Mouse (Mus musculus) layer of hippocampus, adult 18-20 months (tissue): ENCODE results near the gene Tex44. TPM values are rescaled to one million over a fixed set of nuclear protein-coding genes. Genes with fewer than 3 reads are reported as not detected.
"Not testable (repeated sequence)": the region's sequence is repeated elsewhere in the genome, so short reads cannot be mapped to it uniquely, and the experiment has no call there.

Experiments used
- DNase-seq, 2 experiments: peaks; one replicate each; pipeline ENCODE4 v3.0.0; 2022; ENCODE audit warnings: low spot score in 2 of 2
- total RNA-seq, 2 experiments: library from RNA; stranded (reverse); gene quantifications; 2 replicates each; pipeline ENCODE4 v1.2.3; 2021

The Tex44 gene
- total RNA-seq, 2 experiments from 2014 or later: not detected

GRCm38 (mm10) chr1:86443386-86444172 is 17.4 kb downstream of the Tex44 start:
- DNase-seq: no peak

DNA sequence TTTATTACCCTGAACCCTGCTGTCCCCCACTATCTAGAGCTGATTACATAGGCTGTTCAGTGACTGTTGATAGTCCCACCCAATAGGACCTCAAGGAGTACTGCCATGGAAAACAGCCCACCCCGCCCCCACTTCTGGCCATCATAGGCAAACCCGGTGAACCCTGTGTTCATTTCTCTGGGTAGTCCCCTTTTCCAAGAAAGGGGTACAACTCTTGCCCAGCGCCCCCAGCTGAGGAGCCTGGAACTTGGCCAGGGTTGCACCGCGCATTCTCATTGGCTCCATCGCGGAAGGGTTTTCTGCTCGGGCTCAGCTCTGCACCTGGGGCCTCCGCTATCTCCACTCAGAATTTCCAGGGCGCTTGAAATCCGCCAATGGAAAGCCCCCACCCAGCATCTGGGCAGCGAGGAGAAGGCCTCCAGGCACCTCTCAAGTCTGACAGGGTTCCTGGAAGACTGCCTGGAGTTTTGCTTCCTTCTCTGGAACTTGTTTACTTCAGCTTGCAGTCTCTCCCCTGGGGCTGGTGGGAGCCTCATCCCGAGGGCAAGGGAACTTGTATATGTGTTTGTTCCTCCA is 21.6 kb downstream of the Tex44 start:
- DNase-seq: no peak

DNA sequence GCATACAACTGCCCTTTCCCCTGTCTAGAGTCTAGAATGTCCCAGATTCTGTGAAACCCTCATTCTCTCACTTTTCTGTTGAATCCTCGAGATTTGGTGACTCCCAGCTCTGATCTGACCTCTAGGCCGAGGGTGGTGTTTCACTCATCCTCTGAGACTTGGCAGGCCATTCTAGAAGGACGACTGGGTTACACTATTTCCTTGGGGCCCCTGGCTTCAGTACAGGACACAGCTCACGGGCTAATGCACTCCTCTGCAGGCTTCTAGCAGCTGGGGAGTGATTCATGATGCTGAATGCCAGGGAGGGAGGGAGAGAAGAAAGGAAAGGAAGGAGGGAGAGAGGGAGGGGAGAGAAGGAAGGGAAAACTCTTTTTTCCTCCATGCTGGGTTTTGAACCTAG is 22.1 kb downstream of the Tex44 start:
- no peak for DNase-seq

GRCm38 (mm10) chr1:86449966-86450365 is 23.8 kb downstream of the Tex44 start:
- DNase-seq: no peak

GRCm38 (mm10) chr1:86452713-86453112 is 26.6 kb downstream of the Tex44 start:
- DNase-seq: no peak

- no peak for DNase-seq
Observed at GRCm38 (mm10) chr1:86456892-86457581, 30.9 kb downstream of the Tex44 start.

- DNase-seq: no peak
Observed at GRCm38 (mm10) chr1:86459371-86459770, 33.2 kb downstream of the Tex44 start.

DNA sequence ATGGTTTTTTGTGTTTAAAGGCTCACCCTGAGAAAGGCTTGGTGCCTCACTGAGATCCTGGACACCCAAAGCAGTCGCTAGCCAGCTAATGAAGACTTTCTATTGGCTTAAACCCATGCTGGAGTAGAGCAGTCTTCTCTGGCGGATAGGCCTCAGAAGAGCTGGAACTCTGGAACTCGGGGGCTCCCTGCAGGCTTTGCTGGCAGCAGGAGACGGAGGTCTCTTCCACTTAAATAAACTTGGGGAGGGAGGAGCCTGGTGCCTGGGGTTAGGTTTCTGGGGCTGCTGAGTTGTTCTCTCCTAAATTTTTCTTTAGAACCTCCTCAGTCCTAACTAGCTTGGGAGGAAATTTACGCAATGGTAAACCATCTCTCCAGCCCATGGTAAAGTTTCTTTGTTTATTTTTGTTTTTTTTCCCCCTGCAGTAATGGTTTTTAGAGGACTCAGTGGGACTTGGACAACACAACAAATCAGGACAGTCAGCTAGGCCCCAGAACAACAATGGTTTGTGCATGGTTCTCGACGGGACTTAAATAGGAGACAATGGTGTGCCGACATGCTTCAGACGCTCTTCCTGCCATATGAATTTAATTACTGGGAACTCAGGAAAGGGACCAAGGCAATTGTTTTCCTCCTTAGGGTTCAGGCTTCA is 38.2 kb downstream of the Tex44 start:
- DNase-seq: no peak

DNA sequence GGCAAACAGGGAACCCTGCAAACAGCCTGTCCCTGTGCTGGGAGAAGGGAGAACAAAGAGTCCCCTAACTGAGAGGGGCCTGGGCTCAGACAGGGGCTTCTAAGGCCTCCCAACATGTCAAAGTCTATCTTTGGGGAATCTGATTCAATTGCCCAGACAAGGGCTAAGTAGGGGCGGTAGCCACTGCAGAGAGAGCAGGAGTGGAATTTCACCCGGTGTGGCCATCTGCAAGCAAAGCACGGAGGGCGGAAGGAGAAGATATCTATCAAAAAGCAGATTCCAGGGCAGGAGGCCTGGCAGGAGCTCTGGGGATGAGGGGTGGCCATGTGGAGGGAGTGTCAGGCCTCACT is 38.7 kb downstream of the Tex44 start:
- no peak for DNase-seq

DNA sequence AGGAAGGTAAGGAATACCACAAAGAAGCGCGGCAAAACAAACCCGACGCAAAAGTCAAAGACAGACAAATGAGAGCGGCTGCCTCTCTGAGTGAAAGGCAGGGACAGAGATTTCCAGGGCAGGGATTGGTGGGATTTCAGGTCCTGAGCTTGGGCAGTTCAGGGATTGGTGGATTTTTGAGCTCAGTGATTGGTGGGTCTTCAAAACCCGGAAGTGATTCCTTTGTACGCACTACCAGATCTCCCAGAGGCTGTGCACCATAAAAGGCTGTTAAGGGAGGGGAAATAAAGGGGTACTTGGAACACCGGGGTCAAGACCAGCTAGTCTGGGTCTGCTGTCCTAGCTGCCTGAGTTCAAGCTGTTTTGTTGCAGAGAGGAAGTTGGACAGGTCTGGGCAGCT is 41.3 kb downstream of the Tex44 start:
- no peak for DNase-seq

DNA sequence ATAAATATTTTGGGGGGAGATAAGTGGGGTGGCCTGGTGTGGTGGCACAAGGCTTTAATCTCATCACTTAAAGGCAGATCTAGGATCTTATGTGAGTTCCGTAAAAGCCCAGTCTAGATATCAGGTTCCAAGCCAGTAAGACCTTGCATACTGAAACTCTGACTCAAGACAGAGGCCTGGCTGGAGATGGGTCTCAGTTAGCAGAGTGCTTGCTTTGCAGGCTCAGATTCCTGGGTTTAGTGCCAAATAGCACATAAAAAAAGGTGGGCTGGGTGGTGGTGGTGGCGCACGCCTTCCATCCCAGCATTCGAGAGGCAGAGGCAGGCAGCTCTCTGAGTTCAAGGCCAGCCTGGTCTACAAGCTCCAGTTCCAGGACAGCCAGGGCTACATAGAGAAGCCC is 43.7 kb downstream of the Tex44 start:
- no peak for DNase-seq

- DNase-seq: peak; percentile 50 to 71
Observed at GRCm38 (mm10) chr1:86470519-86471181, 44.5 kb downstream of the Tex44 start.

DNA sequence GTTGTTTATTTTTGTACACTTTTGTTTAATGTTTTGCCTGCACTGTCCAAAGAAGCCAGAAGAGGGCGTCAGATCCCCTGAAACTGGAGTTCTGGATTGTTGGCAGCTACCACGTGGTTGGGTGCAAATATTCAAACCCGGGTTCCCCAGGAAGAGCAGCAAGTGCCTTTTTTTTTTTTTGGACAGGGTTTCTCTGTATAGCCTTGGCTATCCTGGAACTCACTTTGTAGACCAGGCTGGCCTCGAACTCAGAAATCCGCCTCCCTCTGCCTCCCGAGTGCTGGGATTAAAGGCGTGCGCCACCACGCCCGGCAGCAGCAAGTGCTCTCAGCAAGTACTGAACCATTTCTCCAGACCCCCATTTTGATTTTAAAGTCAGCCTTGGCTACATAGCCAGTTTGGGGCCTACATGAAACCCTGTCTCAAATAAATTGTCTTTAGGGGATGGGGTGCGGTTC is 45.4 kb downstream of the Tex44 start:
- DNase-seq: not testable (repeated sequence)

- no peak for DNase-seq
Observed at GRCm38 (mm10) chr1:86472197-86472952, 46.2 kb downstream of the Tex44 start.

DNA sequence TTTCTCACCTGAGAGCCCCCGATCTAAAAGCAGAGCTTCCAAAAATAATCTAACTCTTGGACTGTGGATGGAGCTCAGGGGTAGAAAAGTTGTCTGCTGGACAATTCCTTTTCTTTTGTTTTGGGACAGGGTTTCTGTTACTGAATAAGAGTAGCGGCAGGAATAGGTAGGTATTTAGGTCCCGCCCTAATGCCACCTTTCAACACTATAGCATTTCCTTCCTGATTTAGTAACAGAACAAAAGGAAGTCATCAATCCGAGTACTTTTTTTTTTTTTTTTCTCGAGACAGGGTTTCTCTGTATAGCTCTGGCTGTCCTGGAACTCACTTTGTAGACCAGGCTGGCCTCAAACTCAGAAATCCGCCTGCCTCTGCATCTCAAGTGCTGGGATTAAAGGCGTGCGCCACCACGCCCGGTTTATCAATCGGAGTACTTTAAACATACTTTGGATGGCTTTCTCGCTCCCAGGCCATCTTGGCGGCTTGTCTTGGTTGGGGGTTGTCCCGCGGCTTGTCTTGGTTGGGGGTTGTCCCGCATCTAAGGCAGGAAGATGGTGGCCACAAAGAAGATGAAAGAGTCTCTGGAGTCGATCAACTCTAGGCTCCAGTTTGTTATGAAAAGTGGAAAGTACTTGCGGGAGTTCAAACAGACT is 47.1 kb downstream of the Tex44 start:
- DNase-seq: no peak

Other genes starting within 250 kb of the Tex44 start
- gene B3gnt7, start 123.5 kb upstream of the Tex44 start, total RNA-seq: under 1 TPM; 0.76 to 0.89 TPM
- 100 to 1,000 TPM; 139 to 140 TPM for gene Ncl, start 66.9 kb upstream of the Tex44 start, total RNA-seq
- gene Nmur1, start 101 bp upstream of the Tex44 start, total RNA-seq: not detected
- gene Ptma, start 100.4 kb downstream of the Tex44 start, total RNA-seq: 100 to 1,000 TPM; 470 to 490 TPM
- 10 to 100 TPM; 47.3 to 48.9 TPM for gene Pde6d, start 156.3 kb downstream of the Tex44 start, total RNA-seq
- 10 to 100 TPM; 19.5 to 21.1 TPM for gene Cops7b, start 156.6 kb downstream of the Tex44 start, total RNA-seq
- 1 to 10 TPM; 7.7 to 9.9 TPM for gene Nppc, start 244.2 kb downstream of the Tex44 start, total RNA-seq